Mouse (Mus musculus) C2C12 (cell line): ENCODE results near the gene Zbtb9.

Experiments used
- CEBPB ChIP-seq: IDR thresholded peaks from one replicate; pipeline ENCODE4 v1.6.1; 2011; ENCODE audit warnings: low read depth, mild to moderate bottlenecking, control low read depth, moderate library complexity
- CTCF ChIP-seq: IDR thresholded peaks from one replicate; pipeline ENCODE4 v1.5.1; 2011; ENCODE audit not compliant: control insufficient read depth, insufficient read depth, insufficient read length
- MYOG ChIP-seq: IDR thresholded peaks from one replicate; pipeline ENCODE4 v1.6.1; 2011; ENCODE audit not compliant: control insufficient read depth, insufficient read length; ENCODE audit errors: extremely low read depth

DNA sequence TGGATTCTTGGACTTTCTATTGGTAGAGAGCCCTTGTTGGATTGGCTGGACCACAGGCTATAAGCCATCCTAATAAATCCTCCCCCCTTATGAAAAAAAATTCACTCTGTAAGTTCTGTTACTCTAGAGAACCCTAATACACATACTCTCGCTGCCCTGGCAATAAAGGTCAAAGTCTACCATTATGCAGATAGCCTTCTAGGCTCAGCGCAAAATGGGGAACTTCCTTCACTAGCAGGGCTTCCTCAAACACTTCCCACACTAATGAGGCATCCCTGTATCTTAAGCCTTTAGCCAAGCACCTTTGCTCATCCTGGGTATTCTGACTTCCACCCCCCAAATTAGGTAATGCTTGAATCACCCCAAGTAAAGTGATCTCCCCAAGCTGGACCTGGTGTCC is 35.3 kb downstream of the Zbtb9 start:
- TF ChIP-seq CTCF (no peak), CEBPB (no peak), MYOG (no peak)
